Mouse (Mus musculus): ENCODE measurements around the gene Car5b.

DNA sequence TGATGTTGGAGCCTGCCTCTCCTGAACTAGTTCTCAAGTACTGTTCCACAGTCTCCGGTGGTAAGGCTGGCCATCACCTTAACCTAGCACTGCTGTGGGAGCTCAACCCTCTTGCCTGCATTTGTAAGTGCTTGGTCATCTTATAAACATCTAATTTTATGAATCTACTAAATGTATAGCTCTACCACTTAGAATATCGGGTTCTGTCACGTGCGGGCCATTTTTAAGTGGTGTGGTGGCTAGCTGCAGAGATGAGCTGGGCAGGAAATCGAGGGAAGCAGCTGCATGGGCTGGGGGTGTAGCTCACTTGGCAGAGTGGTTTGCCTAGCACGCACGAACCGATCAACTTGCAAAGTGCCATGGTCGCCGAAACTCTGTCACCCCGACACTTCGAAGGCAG lies 70.4 kb downstream of the Car5b start:
- TF ChIP-seq POLR2A (IDR thresholded peaks at IDR 0.05; ENCODE audit: borderline replicate concordance, control insufficient read depth, low read depth, low read length) = no peak
- no peak for TF ChIP-seq CTCF (IDR thresholded peaks at IDR 0.05; ENCODE audit: control insufficient read depth, insufficient read depth, low read length)

Data from bone marrow, adult 2 months (tissue).